Mouse (Mus musculus) G1E (cell line): ENCODE measurements around the gene Pip4k2b. TPM values are rescaled to one million over a fixed set of nuclear protein-coding genes. Genes with fewer than 3 reads are reported as not detected.
"Not testable (repeated sequence)": the region's sequence is repeated elsewhere in the genome, so short reads cannot be mapped to it uniquely, and the experiment has no call there.

ENCODE experiments used
- ATAC-seq: 2 replicates; pipeline ENCODE4 v1.8.0; 2016; ENCODE audit warnings: mild to moderate bottlenecking; ENCODE audit not compliant: insufficient number of reproducible peaks, poor library complexity, low FRiP score, severe bottlenecking; ENCODE audit errors: extremely low read depth
- DNase-seq: peaks from one replicate; pipeline ENCODE4 v3.0.0; 2012; ENCODE audit warnings: low spot score
- H3K27me3 ChIP-seq: 2 replicates; pipeline ENCODE4 v1.6.1; 2012; ENCODE audit warnings: mild to moderate bottlenecking, low read length, inconsistent platforms; ENCODE audit not compliant: insufficient read depth
- H3K36me3 ChIP-seq: replicated peaks from 2 replicates; pipeline ENCODE3; 2012; ENCODE audit warnings: mild to moderate bottlenecking, inconsistent platforms
- H3K4me1 ChIP-seq: 2 replicates; pipeline ENCODE4 v1.6.1; 2012; ENCODE audit warnings: low read depth, low read length, inconsistent platforms, mixed read lengths; ENCODE audit not compliant: insufficient read depth
- H3K4me3 ChIP-seq: 2 replicates; pipeline ENCODE4 v1.5.1; 2012; ENCODE audit warnings: low read depth, mild to moderate bottlenecking, inconsistent platforms, low read length, moderate library complexity, mixed read lengths
- H3K9me3 ChIP-seq: replicated peaks from 2 replicates; pipeline ENCODE4 v1.6.1; 2012; ENCODE audit warnings: inconsistent platforms
- CTCF ChIP-seq: IDR thresholded peaks from 2 replicates; pipeline ENCODE4 v1.5.1; 2012; ENCODE audit warnings: low read depth, low read length, inconsistent platforms, mixed read lengths
- GATA1 ChIP-seq: IDR thresholded peaks from 2 replicates; pipeline ENCODE4 v1.6.1; 2012; ENCODE audit warnings: borderline replicate concordance, low read length, inconsistent platforms, mixed read lengths
- GATA2 ChIP-seq: IDR thresholded peaks from 2 replicates; pipeline ENCODE4 v1.6.1; 2012; ENCODE audit warnings: low read depth, low read length, inconsistent platforms, borderline replicate concordance
- POLR2AphosphoS5 ChIP-seq: IDR thresholded peaks from 2 replicates; pipeline ENCODE4 v1.6.1; 2012; ENCODE audit warnings: low read depth, low read length, inconsistent platforms; ENCODE audit not compliant: insufficient replicate concordance
- TAL1 ChIP-seq: conservative IDR thresholded peaks from 2 replicates; pipeline ENCODE4 v1.6.1; 2012; ENCODE audit warnings: low read depth, low read length, inconsistent platforms, mixed read lengths
- polyA plus RNA-seq: library from polyadenylated mRNA; stranded (reverse); fragments of >175 nt; gene quantifications from 2 replicates; pipeline ENCODE4 v1.2.3, GENCODE M21; 2012
- total RNA-seq, 2 experiments: library from RNA; stranded (forward) in 1 of 2; stranded (reverse) in 1 of 2; fragments of 200-1000 nt in 1 of 2; fragments of >200 nt in 1 of 2; fragmentation: Nextera tagmentation in 1 of 2; gene quantifications; 2 replicates each; pipeline ENCODE4 v1.2.3; 2014 to 2017

Pip4k2b gene
- total and polyA plus RNA-seq, 3 experiments: 16.7 to 25.6 (median 19.6) TPM

DNA sequence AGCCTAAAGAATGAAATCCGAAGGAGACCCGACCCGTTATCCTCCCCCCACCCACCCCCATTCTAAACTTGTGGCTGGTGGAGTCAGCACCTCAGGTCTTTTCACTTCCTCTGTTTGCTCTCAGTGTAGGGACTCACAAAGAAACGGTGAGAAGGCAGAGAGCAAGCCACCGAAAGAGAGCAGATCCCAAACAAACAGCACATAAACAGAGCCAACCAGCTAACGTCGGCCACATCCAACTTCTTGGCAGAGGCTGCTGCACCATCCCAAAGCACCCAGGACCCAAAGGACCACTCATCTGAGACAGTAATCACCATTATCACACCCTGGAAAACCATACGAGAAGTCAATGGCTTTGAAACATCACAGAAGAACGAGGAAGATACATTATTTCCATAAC lies 1.1 kb downstream of the Pip4k2b start:
- no peaks in the 10 kb centered on the region for H3K9me3 ChIP-seq
- peaks cover 57% of the 10 kb centered on the region for H3K36me3 ChIP-seq
- H3K4me1 ChIP-seq: peaks cover 43% of the 10 kb centered on the region
- DNase-seq: no peak
- peak overlapping the region; percentile 92 for H3K4me3 ChIP-seq
- ATAC-seq: no peak
- TF ChIP-seq TAL1: no peak
- H3K27me3 ChIP-seq: no peaks in the 10 kb centered on the region

DNA sequence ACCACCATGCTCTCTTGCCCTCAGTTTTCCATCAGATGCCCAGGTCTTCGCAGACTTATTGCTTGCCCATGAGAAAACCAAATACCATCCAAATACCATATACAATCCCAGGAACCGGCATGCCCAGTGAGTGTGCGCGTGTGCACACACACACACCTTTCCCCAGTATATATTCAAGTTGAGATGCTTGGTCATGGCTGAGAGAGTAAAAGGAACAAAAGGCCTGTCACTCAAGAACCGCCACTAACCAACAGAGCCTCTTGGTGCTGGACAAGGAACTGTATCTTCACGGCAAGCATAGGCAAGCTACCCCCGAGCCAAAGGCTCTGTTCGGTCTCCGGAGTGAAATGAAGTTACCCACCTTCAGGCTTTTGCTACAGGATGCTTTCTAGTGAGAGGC lies 1.9 kb downstream of the Pip4k2b start:
- no peak for ATAC-seq
- H3K9me3 ChIP-seq: no peaks in the 10 kb centered on the region
- peaks cover 56% of the 10 kb centered on the region for H3K36me3 ChIP-seq
- H3K27me3 ChIP-seq: no peaks in the 10 kb centered on the region
- H3K4me3 ChIP-seq: peak overlapping the region; percentile 3; the same call in 1 of the 2 replicates
- TF ChIP-seq GATA1 (no peak), TAL1 (no peak), GATA2 (no peak), POLR2AphosphoS5 (no peak), CTCF (no peak)
- H3K4me1 ChIP-seq: peaks cover 43% of the 10 kb centered on the region
- DNase-seq: no peak

- Histone ChIP-seq H3K4me3 (no peak overlapping the region), H3K27me3 (no peaks in the 10 kb centered on the region), H3K9me3 (no peaks in the 10 kb centered on the region), H3K36me3 (peaks cover 54% of the 10 kb centered on the region), H3K4me1 (peaks cover 43% of the 10 kb centered on the region)
- DNase-seq: no peak
- ATAC-seq: no peak
- no peak for TF ChIP-seq GATA1
- no peak for TF ChIP-seq POLR2AphosphoS5
- TF ChIP-seq GATA2: no peak
- TF ChIP-seq TAL1: no peak
- TF ChIP-seq CTCF: no peak
Measured at GRCm38 (mm10) chr11:97742157-97742556, 2.3 kb downstream of the Pip4k2b start.

DNA sequence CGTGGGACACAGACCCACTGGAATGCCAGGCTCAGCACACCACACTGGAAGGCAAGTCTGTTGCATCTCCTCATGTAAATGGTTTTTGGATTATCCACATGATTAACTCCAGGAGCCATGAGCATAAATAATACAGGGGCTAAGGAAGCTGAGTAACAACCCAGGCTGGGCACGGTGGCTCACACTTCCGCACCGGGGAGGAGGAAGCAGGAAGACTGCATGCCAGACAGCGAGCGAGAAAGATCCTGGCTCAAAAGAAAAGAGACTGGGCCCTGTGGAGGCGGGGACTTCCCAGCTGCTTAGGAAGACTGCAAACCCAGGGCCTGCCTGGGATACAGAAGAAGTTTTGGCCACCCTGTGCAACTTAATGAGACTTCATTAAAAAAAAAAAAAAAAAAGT lies 4.3 kb downstream of the Pip4k2b start:
- no peaks in the 10 kb centered on the region for H3K27me3 ChIP-seq
- peaks cover 53% of the 10 kb centered on the region for H3K36me3 ChIP-seq
- ATAC-seq (no peak), DNase-seq (no peak)
- TF ChIP-seq TAL1 (no peak), GATA2 (no peak), CTCF (no peak), GATA1 (no peak), POLR2AphosphoS5 (no peak)
- H3K4me3 ChIP-seq: no peak overlapping the region
- peaks cover 34% of the 10 kb centered on the region for H3K4me1 ChIP-seq
- H3K9me3 ChIP-seq: no peaks in the 10 kb centered on the region

- Histone ChIP-seq H3K36me3 (peaks cover 58% of the 10 kb centered on the region), H3K27me3 (no peaks in the 10 kb centered on the region), H3K4me3 (no peak overlapping the region), H3K9me3 (no peaks in the 10 kb centered on the region), H3K4me1 (peaks cover 30% of the 10 kb centered on the region)
- TF ChIP-seq POLR2AphosphoS5 (no peak), GATA2 (no peak), CTCF (no peak), GATA1 (no peak), TAL1 (no peak)
- DNase-seq (no peak), ATAC-seq (no peak)
Measured at GRCm38 (mm10) chr11:97739155-97739554, 5.3 kb downstream of the Pip4k2b start.

DNA sequence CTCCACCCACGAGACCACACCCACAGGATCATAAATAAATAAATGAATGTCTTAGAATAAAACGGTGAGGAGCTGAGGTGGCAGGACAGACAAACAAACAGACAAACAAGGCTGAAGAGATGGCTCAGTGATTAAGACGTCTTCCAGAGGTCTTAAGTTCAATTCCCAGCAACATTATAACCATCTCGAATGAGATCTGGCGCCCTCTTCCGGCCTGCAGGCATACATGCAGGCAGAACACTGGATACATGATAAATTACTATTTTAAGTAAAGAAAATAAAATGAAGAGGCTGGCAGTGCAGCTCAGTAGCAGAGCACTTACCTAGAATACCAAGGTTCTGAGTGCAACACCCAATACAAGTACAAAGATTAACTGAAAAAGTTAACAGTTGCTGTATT lies 5.8 kb downstream of the Pip4k2b start:
- Histone ChIP-seq H3K36me3 (peaks cover 63% of the 10 kb centered on the region), H3K9me3 (no peaks in the 10 kb centered on the region), H3K27me3 (no peaks in the 10 kb centered on the region), H3K4me1 (peaks cover 26% of the 10 kb centered on the region), H3K4me3 (no peak overlapping the region)
- DNase-seq (no peak), ATAC-seq (no peak)
- TF ChIP-seq GATA1: no peak
- TF ChIP-seq CTCF: 0 out of 2 replicates have a peak, but pooled peaks have one; percentile 12

DNA sequence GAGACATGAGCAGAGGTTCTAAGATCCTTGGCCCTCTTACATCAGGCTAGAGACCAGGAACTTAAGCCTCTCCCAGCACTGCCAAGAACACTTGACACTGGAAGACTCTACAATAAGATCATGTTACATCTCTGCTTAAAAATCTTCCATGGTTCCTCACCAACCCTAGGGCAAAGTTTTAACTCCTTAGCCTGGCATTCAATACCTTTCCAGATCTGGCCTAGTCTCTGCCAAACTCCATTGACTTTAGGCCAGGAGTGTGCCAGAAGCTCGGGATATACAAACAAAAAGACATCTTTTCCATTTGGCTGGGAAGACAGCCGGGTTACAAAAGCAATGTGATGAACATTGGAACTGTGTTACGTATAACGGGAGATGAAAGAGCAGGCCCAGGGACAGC lies 6.9 kb downstream of the Pip4k2b start:
- TF ChIP-seq TAL1 (no peak), CTCF (no peak), GATA1 (no peak), GATA2 (no peak), POLR2AphosphoS5 (no peak)
- Histone ChIP-seq H3K9me3 (no peaks in the 10 kb centered on the region), H3K4me3 (no peak overlapping the region), H3K27me3 (no peaks in the 10 kb centered on the region), H3K36me3 (peaks cover 67% of the 10 kb centered on the region), H3K4me1 (peaks cover 15% of the 10 kb centered on the region)
- no peak for ATAC-seq
- DNase-seq: no peak

DNA sequence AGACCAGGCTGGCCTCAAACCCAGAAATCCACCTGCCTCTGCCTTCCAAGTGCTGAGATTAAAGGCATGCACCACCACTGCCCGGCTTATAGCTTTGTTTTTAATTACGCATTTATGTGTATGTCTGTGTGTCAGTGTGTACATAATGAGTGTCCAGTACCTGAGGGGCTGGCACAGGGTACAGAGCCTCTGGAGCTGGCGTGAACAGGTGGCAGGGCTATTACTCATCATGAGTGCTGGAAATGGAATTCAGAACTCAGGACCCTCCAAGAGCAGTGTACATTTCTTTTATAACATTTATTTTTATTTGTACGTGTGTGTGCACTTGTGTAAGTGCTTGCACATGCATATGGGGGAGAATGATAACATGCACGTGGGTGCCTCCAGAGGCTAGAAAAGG lies 7.9 kb downstream of the Pip4k2b start:
- DNase-seq (no peak), ATAC-seq (no peak)
- peaks cover 69% of the 10 kb centered on the region for H3K36me3 ChIP-seq
- TF ChIP-seq POLR2AphosphoS5: no peak
- no peak for TF ChIP-seq TAL1
- no peak for TF ChIP-seq CTCF
- TF ChIP-seq GATA2: no peak
- no peak for TF ChIP-seq GATA1
- no peaks in the 10 kb centered on the region for H3K9me3 ChIP-seq
- H3K4me1 ChIP-seq: peaks cover 8% of the 10 kb centered on the region
- no peak overlapping the region for H3K4me3 ChIP-seq
- no peaks in the 10 kb centered on the region for H3K27me3 ChIP-seq

DNA sequence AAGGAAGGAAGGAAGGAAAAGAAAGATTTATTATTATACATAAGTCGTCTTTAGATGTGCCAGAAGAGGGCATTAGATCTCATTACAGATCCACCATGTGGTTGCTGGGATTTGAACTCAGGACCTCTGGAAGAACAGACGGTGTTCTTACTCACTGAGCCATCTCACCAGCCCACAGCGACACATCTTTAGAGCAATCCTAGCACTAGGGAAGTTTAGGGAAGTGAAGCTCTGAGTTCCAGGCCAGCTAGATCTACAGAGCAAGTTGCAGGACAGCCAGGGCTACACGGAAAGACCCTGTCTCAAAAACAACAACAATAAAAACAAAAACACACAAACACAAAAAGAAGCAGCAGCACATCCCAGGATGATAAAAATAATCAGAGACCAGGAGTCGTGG lies 9.7 kb downstream of the Pip4k2b start:
- not testable (repeated sequence) for ATAC-seq, H3K9me3 ChIP-seq, H3K27me3 ChIP-seq, H3K4me1 ChIP-seq, H3K4me3 ChIP-seq, DNase-seq
- peaks cover 71% of the 10 kb centered on the region for H3K36me3 ChIP-seq
